ENCODE assay signal across 16 mouse cellular contexts in the genomic region with DNA sequence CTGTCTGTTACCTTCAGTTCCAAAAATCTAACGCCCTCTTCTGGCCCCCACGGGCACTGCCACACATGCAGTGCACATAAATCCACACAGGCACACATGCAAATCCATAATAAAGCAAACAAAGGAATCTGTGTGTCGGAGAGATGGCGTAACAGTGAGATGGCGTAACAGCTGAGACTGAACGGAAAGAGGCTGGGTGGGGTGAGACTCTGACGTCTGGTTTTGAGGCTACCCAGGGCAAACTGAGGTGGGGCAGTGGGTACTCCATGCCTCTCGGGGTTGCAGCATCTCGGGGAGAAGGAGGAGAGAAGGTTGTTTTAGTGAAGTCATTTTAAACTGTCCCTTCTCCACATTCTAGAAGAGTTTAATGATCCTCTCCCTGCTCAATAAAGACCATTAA. TPM values are rescaled to one million over a fixed set of nuclear protein-coding genes. Genes with fewer than 3 reads are reported as not detected.
DNase-seq lines count a peak whose midpoint lies in the region; ATAC-seq and TF ChIP-seq lines count a peak whose summit lies in the region.
"Had no signal": no experiment of that assay in that cellular context is flagged by ENCODE, and none has a peak within 500 bp of the region (broad histone marks: within the 10 kb centered on the region; RNA-seq: fewer than 3 reads in every experiment).

No protein-coding gene starts in this region.

- DNase-seq in lung, adult 18-20 months: peak; percentile 48 to 51
- DNase-seq in lung, adult 2 months: no peak
- DNase-seq in lung, postnatal 25 days (ENCODE audit: low spot score): peak; percentile 38
- no peak for DNase-seq in adrenal gland, adult 8-10 months
- DNase-seq in embryo, embryonic 11 days: no peak
- DNase-seq: cerebellum, adult 11-12 months; heart, adult 18-20 months; kidney, adult 11 months; right cerebral cortex, postnatal 25 days had no signal

- TF ChIP-seq CTCF in lung, adult 2 months (IDR thresholded peaks at IDR 0.05; ENCODE audit: insufficient read depth, low read length): no peak
- TF ChIP-seq CTCF in bone marrow, adult 2 months (IDR thresholded peaks at IDR 0.05; ENCODE audit: control insufficient read depth, insufficient read depth, low read length): no peak

- peak overlapping the region; percentile 34; the same call in 1 of the 2 replicates for H3K27ac ChIP-seq in bone marrow, adult 2 months (ENCODE audit: control insufficient read depth, insufficient read depth, low read depth, low read length, poor library complexity)
- H3K27ac ChIP-seq: hindbrain, embryonic 14.5 days; limb, embryonic 10.5 days; liver, embryonic 14.5 days; midbrain, embryonic 10.5 days had no signal

- no peak for ATAC-seq in megakaryocyte-erythroid progenitor cell, adult 5-6 weeks (replicated peaks; ENCODE audit: low FRiP score, low TSS enrichment, poor library complexity, severe bottlenecking)
- ATAC-seq: CD4-positive, CD25-positive, alpha-beta regulatory T cell, adult 4 months had no signal

- no peak overlapping the region for H3K4me3 ChIP-seq in lung, adult 2 months (replicated peaks; ENCODE audit: extremely low read depth, low read depth, low read length)
- H3K4me3 ChIP-seq in bone marrow, adult 2 months (replicated peaks; ENCODE audit: control insufficient read depth, low read depth, low read length): no peak overlapping the region
- H3K4me3 ChIP-seq: limb, embryonic 10.5 days; midbrain, embryonic 10.5 days had no signal

- 89% methylated on average over 9 of the region's 9 CpGs for WGBS in lung, adult 2 months
- WGBS in bone marrow, adult 2 months: 48% methylated on average over 9 of the region's 9 CpGs

- no peaks in the 10 kb centered on the region; the same call in 1 of the 2 replicates for H3K4me1 ChIP-seq in lung, adult 2 months (ENCODE audit: control insufficient read depth, insufficient read depth, low read length)
- H3K4me1 ChIP-seq in bone marrow, adult 2 months (ENCODE audit: control insufficient read depth, insufficient read depth, low read length): peaks cover 10% of the 10 kb centered on the region

- TF ChIP-seq POLR2A in lung, adult 2 months (IDR thresholded peaks at IDR 0.05; ENCODE audit: borderline replicate concordance, extremely low read depth, low read depth, low read length): no peak
- no peak for TF ChIP-seq POLR2A in bone marrow, adult 2 months (IDR thresholded peaks at IDR 0.05; ENCODE audit: borderline replicate concordance, control insufficient read depth, low read depth, low read length)

RNA-seq across cellular contexts. Expression of gene Klhl2, which starts 20.4 kb away (rescaled TPM):
- polyA plus RNA-seq in lung, adult 2 months (2012; rRNA removed): 11.7 and 13.7 TPM in 2 replicates
- 1.8 and 6.2 TPM in 2 replicates for polyA plus RNA-seq in bone marrow, adult 2 months (2011; ENCODE audit: insufficient read depth, insufficient read length, low replicate concordance, missing spikeins)
- 10 to 100 TPM; 49.6 to 81.4 (median 58.7) TPM for total RNA-seq in adrenal gland, adult 8-10 months (2022)
- 5.5 and 6.1 TPM in 2 replicates for total RNA-seq in megakaryocyte-erythroid progenitor cell, adult 5-6 weeks (2014; fragmentation: Nextera tagmentation)
- total RNA-seq in megakaryocyte-erythroid progenitor cell, adult 5-6 weeks (2017): 5.3 and 12.6 TPM in 2 replicates

Comparison
In these comparisons a context has a peak if more than half of its experiments do, and no peak if none do; other contexts are left out.
1. DNase-seq: peak in lung, adult 18-20 months (2 of 2) and lung, postnatal 25 days (single experiment); none in lung, adult 2 months (single experiment), adrenal gland, adult 8-10 months (single experiment) and embryo, embryonic 11 days (single experiment).